Mouse (Mus musculus): Measurements from ENCODE around the gene Cytl1.

Cytl1 gene

DNA sequence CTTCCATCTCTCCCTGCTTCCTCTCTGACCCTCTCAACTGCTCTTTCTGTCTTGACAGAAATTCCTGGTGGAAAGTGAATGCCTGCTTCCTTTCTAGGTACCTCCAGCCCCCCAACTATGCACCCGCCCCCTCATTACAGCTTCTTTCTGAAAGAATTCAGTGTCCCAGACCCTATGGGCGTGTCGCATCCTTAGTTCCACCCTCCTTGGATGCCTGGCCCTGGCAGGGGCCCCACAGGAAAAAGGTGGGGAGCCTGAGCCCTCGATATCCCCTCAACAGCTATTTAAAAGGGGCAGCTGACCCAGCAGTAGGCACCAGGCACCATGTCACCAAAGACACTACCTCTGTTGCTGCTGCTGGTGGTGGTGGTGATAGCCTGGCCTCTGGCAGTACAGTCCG, at the start of gene Cytl1:
TSS of gene Cytl1 (plus strand) at position 296 of the 400 bp plus-strand sequence.
- no peak for DNase-seq (ENCODE audit: low read depth, low spot score)
- Histone ChIP-seq H3K36me3 (ENCODE audit: control insufficient read depth, insufficient read depth, low read length, poor library complexity, severe bottlenecking) (no peaks in the 10 kb centered on the region), H3K27me3 (ENCODE audit: control insufficient read depth, insufficient read depth, low read length, poor library complexity, severe bottlenecking) (no peaks in the 10 kb centered on the region)

DNA sequence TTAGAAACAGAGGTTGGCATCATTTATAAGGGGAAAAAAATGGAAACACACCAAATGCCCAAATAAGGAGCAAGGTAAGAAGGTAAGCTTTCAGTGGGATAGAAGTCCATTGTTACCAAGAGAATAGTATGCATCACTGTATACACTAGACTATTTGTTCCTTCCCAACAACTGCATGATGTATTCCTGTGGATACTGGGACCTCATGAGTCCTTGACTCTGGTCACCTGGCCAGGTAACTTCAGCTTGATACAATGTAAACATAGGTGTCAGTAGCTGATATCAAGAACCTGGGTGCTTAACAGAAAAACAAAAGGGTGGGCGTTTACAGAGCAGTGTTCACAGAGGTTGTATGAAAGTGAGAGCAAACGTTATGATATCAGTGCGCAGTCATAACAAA, 42.6 kb upstream of the Cytl1 start:
- DNase-seq (ENCODE audit: low read depth, low spot score) = no peak
- Histone ChIP-seq H3K27me3 (ENCODE audit: control insufficient read depth, insufficient read depth, low read length, poor library complexity, severe bottlenecking) (no peaks in the 10 kb centered on the region), H3K36me3 (ENCODE audit: control insufficient read depth, insufficient read depth, low read length, poor library complexity, severe bottlenecking) (no peaks in the 10 kb centered on the region)

DNA sequence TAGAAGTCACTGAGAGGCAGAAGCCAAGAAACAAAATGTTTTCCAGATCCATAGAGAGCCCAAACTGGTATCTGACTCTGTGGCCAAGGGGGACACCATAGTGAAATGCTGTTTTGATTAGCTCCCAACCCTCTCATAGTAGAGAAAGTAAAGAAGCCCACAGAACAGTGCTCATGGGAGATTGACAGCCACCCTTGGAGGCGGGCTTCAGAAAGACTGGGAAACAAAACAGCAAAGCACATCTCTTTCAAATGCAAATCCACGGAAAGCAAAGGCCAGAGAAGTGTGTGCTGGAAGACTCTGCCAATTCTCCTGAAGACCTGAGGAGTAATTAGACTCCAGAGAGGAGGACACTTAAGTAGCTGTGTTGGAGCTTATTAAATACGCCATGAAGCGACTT, 39.5 kb upstream of the Cytl1 start:
- no peak for DNase-seq (ENCODE audit: low read depth, low spot score)
- H3K36me3 ChIP-seq (ENCODE audit: control insufficient read depth, insufficient read depth, low read length, poor library complexity, severe bottlenecking) = no peaks in the 10 kb centered on the region
- no peaks in the 10 kb centered on the region for H3K27me3 ChIP-seq (ENCODE audit: control insufficient read depth, insufficient read depth, low read length, poor library complexity, severe bottlenecking)

DNA sequence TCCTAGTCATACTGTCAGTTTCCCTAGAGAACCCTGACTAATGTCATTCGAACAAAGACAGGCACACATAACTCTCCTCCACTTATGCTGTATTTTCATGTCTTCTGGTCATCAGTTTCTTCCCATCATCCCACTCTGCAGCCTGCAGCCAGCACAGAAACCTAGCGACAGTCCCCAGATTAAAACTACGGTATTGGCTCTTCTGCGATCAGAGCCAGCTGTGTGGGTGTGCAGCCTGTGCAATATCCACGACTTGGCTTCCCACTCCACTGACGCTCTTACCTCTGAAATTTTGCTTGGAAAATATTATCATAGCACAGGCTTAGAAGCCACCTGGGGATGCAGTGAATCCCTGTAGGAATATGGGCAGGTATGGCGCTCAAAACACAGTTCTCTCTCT, 38.0 kb upstream of the Cytl1 start:
- no peaks in the 10 kb centered on the region for H3K27me3 ChIP-seq (ENCODE audit: control insufficient read depth, insufficient read depth, low read length, poor library complexity, severe bottlenecking)
- no peak for DNase-seq (ENCODE audit: low read depth, low spot score)
- H3K36me3 ChIP-seq (ENCODE audit: control insufficient read depth, insufficient read depth, low read length, poor library complexity, severe bottlenecking) = no peaks in the 10 kb centered on the region

DNA sequence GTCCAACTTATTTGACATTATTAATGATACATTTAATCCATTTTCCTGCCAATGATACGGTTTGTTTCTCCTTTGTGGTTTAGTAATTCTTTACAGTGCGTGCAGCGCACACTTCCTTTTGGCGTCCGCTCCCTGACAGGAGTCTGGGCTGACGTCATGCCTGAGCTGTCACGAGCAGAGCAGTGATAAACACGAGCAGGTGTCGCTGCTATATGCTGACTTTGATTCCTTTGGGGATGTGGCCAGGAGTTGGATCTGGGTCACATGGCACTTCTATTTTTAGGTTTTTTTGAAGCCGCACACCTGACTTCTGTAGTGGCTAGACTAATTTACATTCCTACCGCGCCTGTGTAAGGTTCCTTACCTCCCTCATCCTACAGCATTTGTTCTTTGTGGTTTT, 35.6 kb upstream of the Cytl1 start:
- DNase-seq (ENCODE audit: low read depth, low spot score) = no peak
- no peaks in the 10 kb centered on the region for H3K36me3 ChIP-seq (ENCODE audit: control insufficient read depth, insufficient read depth, low read length, poor library complexity, severe bottlenecking)
- H3K27me3 ChIP-seq (ENCODE audit: control insufficient read depth, insufficient read depth, low read length, poor library complexity, severe bottlenecking) = no peaks in the 10 kb centered on the region

DNA sequence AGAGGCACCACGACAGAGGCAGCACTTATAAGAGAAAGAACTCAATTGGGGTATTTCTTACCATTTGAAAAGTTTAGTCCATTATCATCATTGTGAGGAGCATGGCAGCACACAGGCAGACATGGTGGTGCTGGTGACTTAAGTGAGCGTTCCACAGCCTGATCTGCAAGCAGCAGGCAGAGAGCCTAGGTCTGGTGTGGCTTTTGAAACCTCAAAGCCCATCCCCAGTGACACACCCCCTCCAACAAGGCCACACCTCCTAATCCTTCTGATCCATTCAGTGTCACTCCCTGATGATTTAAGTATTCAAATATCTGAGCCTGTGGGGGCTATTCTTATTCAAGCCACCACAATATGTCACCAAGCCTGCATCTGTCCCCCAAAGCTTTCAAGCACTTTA, 30.4 kb upstream of the Cytl1 start:
- H3K36me3 ChIP-seq (ENCODE audit: control insufficient read depth, insufficient read depth, low read length, poor library complexity, severe bottlenecking) = no peaks in the 10 kb centered on the region
- no peaks in the 10 kb centered on the region for H3K27me3 ChIP-seq (ENCODE audit: control insufficient read depth, insufficient read depth, low read length, poor library complexity, severe bottlenecking)
- DNase-seq (ENCODE audit: low read depth, low spot score) = no peak

DNA sequence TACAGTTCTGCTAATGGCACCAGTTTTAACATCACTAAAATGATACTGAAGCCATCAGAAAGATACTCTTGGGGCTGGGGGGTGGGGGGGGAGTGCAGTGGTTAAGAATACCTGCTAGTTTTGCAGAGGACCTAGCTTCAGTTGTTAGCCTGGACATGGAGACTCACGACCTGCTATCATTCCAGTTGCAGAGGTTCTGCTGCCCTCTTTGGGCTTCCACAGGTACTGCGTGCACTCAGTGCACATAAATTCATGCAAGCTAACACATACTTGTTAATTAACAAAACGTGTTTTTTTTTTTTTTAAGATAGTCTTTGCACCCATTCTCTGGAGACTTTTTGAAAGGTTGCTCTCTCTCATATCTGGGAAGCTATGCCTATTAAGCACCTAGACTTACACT, 27.2 kb upstream of the Cytl1 start:
- no peaks in the 10 kb centered on the region for H3K36me3 ChIP-seq (ENCODE audit: control insufficient read depth, insufficient read depth, low read length, poor library complexity, severe bottlenecking)
- no peaks in the 10 kb centered on the region for H3K27me3 ChIP-seq (ENCODE audit: control insufficient read depth, insufficient read depth, low read length, poor library complexity, severe bottlenecking)
- no peak for DNase-seq (ENCODE audit: low read depth, low spot score)

DNA sequence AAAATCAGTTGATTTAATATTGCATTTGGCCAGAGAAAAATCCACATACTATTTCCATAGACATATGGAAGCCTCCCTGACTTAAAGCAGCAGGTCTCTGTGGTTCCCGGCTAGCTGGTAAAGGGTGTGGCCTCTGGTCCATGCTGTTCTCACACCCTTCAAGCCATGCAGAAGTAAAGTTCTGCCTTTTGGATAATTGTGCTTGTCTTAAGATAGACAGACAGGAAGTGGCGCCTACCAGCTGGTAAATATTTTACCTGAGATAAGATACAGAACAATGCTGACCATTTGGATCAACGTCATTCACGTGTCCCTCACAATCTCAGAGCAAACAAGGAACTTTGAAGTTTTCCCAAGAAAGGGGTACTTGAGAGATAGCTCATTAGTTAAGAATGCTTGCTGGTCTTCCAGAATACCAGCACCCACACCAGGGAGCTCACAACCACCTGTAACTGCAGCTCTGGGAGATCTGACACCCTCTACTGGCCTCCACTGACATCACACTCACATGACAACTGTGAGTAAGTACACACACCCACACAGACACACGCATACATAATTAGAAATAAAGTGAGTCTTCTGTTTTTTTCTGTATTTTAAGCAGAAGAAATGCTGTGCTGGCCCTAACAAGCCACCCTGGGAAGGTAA, 25.9 kb upstream of the Cytl1 start:
- DNase-seq (ENCODE audit: low read depth, low spot score) = no peak
- Histone ChIP-seq H3K27me3 (ENCODE audit: control insufficient read depth, insufficient read depth, low read length, poor library complexity, severe bottlenecking) (no peaks in the 10 kb centered on the region), H3K36me3 (ENCODE audit: control insufficient read depth, insufficient read depth, low read length, poor library complexity, severe bottlenecking) (no peaks in the 10 kb centered on the region)

DNA sequence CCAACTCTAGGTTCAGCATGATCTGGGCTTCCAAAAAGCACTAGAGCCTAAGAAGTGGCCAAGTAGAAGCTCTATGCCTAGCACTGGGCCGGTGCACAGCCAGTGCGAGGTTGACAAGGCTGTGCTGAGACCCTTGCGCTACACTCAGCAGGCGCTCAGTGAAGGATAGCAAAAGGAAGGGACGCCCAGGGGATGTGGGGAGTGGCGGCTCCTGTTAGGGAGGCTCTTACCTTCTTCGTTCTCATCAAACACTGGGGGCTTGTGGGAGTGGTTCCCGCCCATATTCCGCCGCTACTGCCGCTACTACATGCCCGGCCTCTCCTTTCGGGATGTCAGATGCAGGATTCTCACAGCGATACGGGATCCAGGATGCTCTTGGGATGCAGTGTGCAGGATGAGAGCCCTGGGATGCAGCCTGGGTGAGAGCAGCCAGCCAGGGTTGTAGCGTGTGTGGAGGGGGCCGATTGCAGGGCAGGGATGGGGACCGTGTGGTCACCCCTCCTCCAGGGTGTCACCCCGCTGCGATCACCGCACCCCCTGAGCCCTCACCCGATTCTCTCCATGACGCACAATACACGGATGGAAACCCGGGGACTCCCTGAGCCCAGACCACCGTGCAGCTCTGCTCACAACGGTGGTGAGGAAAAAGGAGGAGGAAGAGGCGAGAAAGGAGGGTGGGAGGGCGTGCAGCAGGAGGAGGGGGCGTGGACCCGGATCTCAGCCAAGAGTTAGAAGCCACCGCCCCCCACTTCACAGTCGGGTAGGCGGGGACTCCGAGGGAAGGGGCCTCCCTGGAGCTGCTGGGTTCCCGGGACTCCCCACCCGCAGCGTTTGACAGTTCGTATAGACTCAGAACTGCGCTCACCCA, 18.6 kb upstream of the Cytl1 start, which contains the start of gene Stk32b:
TSS of gene Stk32b (minus strand) at position 667 of the 868 bp plus-strand sequence.
- Histone ChIP-seq H3K36me3 (ENCODE audit: control insufficient read depth, insufficient read depth, low read length, poor library complexity, severe bottlenecking) (no peaks in the 10 kb centered on the region), H3K27me3 (ENCODE audit: control insufficient read depth, insufficient read depth, low read length, poor library complexity, severe bottlenecking) (no peaks in the 10 kb centered on the region; the same call in none of the 2 replicates)
- DNase-seq (ENCODE audit: low read depth, low spot score) = no peak

DNA sequence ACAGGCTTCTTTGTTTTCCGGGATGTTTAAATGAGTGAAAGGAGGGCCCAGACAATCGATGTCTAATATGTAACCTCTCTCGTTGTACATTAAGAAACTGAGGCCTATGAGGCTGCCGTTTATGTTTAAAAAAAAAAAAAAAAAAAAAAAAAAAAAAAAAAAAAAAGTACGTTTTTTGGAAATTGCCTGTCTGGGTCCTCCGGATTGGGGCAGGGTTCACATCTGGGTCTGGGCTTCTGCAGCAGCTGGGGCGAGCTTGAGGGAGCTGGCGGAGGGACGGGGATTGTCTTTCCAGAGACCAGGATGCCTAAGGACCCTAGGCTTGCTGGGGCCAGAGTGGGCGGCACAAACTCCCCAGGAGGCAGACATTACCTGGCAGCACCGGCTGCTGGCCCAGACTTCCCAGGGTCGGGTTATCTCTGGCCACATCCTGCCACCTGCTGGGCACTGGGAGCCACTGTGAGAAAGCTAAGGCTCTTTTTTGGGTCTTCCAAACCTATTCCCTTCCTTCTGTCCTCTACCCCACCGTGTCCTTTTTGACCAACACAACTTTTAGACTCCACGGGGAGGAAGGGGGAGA, 17.8 kb upstream of the Cytl1 start:
- Histone ChIP-seq H3K27me3 (ENCODE audit: control insufficient read depth, insufficient read depth, low read length, poor library complexity, severe bottlenecking) (no peaks in the 10 kb centered on the region; the same call in none of the 2 replicates), H3K36me3 (ENCODE audit: control insufficient read depth, insufficient read depth, low read length, poor library complexity, severe bottlenecking) (no peaks in the 10 kb centered on the region)
- no peak for DNase-seq (ENCODE audit: low read depth, low spot score)

DNA sequence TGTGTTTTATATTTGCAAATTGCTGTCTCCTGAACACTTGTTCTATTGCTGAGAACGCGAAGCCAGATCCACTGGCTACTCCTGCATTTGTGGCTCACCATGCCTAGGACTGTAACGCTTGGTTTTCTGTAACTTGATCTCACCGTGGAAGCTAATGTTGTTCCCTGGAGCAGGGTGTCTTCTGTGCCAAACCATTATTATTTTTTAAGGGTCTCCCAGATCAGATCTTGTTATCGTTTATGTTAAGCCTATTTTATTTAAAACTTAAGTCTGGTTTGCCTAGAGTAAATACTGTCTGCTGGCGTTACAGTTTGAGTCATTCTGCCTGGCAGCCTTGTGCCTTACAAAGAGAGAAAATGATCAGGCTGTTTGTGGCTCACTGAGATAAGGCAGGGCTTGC, 14.6 kb upstream of the Cytl1 start:
- Histone ChIP-seq H3K36me3 (ENCODE audit: control insufficient read depth, insufficient read depth, low read length, poor library complexity, severe bottlenecking) (no peaks in the 10 kb centered on the region), H3K27me3 (ENCODE audit: control insufficient read depth, insufficient read depth, low read length, poor library complexity, severe bottlenecking) (no peaks in the 10 kb centered on the region; the same call in none of the 2 replicates)
- DNase-seq (ENCODE audit: low read depth, low spot score) = no peak

DNA sequence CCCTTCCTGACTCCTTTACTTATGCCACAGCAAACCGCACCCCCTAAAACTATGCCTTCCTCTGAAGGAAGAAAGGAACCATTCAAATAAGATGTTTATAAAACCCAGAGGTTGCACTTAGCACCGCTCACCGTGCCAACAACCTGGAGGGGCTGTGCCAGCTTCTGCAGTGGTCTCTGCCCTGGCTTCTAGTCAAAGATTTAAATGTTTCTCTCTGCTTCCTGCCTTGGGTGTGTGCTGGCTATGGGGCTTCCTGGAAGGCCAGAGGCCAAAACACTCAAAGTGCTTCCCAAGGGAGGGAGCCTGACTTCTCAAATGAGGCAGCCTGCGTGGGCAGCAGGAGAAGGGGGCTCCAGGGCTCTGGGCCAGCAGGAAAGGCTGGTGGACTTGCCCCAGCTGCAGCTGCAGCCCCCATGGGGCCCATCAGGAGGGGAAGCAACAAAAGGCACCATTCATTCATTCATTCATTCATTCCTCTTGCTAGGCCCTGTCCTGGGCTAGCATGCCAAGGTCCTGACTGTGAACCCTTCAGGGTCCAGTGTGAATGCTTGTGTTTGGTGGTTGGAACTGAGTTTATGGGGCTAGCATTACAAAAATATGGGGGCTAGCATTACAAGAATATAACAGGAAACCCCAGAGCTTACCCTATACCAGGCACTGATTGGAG, 10.0 kb upstream of the Cytl1 start:
- no peak for DNase-seq (ENCODE audit: low read depth, low spot score)
- Histone ChIP-seq H3K36me3 (ENCODE audit: control insufficient read depth, insufficient read depth, low read length, poor library complexity, severe bottlenecking) (no peaks in the 10 kb centered on the region), H3K27me3 (ENCODE audit: control insufficient read depth, insufficient read depth, low read length, poor library complexity, severe bottlenecking) (no peaks in the 10 kb centered on the region; the same call in 1 of the 2 replicates)

DNA sequence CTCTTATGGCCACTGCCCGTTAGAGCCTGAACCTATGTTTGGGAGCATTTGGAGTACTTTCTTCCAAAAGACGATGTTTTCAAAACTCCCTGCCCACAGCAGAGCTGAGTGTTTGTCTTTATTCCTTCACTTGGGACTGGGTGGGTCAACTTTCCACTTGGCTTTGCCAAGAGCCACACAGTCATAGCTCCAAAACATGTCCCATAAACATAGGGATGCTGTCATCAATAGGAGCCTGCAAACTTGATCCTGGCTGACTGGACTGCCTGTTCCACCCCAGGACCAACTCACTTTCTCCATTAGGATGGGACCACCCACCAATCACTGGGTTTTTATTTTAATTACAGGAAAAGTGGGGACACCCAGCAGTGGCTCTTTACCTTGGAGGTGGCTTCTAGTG, 4.5 kb upstream of the Cytl1 start:
- H3K27me3 ChIP-seq (ENCODE audit: control insufficient read depth, insufficient read depth, low read length, poor library complexity, severe bottlenecking) = no peaks in the 10 kb centered on the region

DNA sequence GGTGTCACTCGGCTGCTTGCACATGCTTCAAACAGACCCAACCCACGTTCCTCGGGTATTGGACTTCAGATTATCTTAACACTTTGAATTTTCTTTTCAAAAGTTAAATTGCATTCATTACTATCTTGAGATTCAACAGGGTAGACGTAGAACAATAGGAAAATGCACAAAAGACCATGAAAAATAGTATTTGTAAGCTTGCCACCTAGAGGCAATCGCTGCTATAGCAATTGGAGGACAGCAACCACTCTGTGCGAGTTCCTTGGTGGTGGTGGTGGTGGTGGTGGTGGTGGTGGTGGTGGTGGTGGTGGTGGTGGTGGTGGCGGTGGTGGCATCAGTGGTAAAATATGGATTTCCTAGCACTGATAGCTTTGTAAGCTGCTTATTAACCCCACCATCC, 894 bp downstream of the Cytl1 start:
- DNase-seq (ENCODE audit: low read depth, low spot score) = no peak
- Histone ChIP-seq H3K36me3 (ENCODE audit: control insufficient read depth, insufficient read depth, low read length, poor library complexity, severe bottlenecking) (no peaks in the 10 kb centered on the region), H3K27me3 (ENCODE audit: control insufficient read depth, insufficient read depth, low read length, poor library complexity, severe bottlenecking) (no peaks in the 10 kb centered on the region)

More for the DNA sequence above, 4.5 kb upstream of the Cytl1 start:
- DNase-seq (ENCODE audit: low read depth, low spot score) = no peak
- H3K36me3 ChIP-seq (ENCODE audit: control insufficient read depth, insufficient read depth, low read length, poor library complexity, severe bottlenecking) = no peaks in the 10 kb centered on the region

Data from splenic B cell, adult 2 months (primary cell).